Mouse (Mus musculus): ENCODE data around the gene Zbed5.

The Zbed5 gene

DNA sequence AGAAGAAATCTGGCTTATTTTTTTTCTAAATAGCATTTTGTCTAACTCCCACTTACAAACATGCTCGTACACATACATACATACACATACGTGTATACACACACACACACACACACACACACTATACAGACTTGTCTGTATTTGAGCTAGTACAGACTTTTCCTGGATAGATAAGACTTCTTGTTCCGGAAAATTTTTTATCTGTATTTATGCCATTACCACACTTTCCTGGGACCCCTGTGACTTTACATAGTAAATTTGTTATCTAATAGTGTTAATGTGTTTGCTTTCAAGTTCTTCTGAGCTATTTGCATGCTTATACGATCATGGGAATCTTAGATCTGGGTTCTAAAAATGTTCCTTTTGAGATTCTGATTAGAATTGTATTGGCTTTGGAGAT lies 56.6 kb downstream of the Zbed5 start:
- DNase-seq (ENCODE audit: low read depth, low spot score), result no peak
